Mouse (Mus musculus) induced T-regulatory cell, adult 2 months (primary cell): Measurements from ENCODE around the gene Tmem119.

Experiments
- DNase-seq: peaks from one replicate; pipeline ENCODE4 v3.0.0-alpha.2; 2012; ENCODE audit warnings: low read depth

The Tmem119 gene

DNA sequence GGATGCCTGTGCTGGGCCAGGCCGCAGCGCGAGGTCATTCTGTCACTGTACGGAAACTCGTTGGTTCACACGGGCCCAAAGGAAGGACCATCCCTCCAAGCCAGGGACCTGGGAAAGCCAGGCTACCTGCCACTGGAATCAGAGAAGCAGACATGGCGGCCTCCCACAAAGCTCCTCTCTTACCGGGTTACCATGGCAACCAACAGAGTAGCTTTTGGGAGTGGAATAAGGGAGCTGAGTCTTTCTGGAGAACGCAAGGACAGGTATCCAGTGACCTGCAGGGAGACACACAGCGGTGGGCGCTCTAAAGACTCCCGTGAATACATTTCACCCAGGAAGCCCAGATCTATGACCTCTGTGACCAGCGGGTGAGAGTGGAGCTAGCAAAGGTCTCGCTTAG lies 18.3 kb upstream of the Tmem119 start:
- no peak for DNase-seq

DNA sequence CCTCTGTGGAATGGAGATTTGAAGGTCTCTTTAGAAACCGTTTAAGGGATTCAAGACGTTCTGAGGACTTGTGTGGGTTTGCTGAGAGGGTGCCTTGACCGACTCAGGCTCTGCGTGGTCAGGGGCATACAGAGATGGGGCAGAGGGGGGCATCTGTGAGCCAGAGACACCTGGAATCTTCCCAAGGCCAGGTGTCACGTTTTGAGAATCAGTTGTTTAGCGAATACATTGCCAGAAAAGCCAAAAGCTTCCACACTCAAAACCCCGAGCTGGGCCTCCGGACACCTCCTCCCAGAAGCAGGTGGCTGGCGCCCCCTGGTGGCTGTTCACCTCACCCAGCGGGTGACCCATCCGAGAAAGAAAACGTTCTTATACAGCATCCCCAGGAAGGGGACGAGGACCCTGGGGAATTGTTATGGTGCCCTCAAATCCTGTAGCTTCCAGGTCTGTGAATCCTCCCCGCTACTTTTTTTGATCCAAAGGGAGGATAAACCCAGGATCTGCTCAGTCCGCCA lies 15.4 kb upstream of the Tmem119 start:
- DNase-seq = peak; percentile 91

DNA sequence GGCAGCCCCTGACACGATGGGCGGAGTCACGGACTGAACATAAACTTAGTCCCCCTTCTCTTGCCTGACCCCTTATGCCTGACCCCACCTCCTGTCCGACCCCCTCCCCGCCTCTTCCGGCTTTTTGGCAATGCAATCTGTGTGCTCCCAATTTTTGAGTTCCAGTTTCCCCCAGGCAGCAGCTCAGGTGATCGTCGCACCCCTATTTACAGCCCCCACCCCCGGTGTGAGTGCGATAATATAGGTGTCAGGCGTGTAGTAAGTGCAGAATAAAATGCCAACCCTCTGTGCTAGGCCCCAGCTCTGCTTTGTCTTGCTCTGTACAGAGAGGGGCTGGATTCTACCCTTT lies 14.7 kb upstream of the Tmem119 start:
- DNase-seq = no peak

DNA sequence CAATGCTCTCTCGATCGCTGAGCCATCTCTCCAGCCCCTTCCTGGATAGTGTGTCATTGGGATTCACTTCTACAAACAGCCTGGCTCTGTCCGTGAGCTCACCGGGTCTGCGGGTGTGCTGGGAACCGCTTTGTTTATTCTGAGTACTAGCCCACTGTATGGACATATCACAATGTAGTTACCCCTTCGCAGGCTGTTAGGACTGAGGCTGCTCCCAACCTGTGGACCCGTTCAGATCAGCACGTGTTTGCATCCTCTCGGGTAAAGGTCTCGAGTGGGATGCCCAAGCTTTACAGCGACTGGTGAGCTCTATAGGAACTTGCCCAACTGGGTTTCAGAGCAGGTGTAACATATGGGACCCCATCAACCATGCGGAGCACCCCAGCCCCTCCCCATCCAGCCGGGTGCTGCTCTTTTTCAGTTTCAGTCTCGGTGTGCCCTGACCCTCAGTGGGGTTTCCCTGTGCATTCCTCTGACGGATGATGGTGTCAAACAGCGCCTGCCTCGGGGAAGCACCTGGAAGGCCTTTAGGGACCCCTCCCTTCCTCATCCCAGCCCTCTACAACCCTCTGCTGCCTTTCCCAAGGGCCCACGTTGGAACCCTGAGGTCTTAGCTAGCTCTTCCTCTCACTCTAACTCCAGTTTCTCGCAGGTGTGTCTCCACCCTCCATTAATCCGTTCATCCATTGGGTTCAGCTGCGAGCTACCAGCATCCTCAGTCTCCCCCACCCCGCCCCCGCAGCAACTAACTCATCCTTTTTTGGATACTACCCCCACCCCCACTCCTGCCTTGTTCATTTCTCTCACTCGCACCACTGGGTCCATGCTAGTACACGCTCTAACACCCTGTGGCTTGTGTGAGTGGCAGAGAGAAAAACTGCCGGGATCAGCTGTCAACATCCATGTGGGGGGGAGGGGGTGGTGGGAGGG lies 14.1 kb upstream of the Tmem119 start:
- DNase-seq = peak; percentile 91

DNA sequence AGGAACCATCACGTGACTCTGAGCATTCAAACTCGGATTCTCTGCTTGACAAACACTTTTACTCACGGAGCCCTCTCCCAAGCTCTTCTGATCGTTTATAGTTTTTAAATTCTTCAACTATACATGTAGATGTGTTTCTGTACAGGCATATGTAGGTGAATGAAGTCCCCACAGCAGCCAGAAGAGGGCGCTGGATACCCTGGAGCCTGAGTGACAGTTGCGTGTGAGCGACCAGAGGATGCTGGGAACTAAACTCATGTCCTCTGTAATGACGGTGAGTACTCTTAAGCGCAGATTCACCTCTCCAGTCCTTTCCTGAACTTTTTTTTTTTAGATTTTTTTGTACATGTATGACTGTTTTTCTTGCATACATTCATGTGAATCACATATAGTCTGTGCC lies 13.3 kb upstream of the Tmem119 start:
- DNase-seq = peak; percentile 88

DNA sequence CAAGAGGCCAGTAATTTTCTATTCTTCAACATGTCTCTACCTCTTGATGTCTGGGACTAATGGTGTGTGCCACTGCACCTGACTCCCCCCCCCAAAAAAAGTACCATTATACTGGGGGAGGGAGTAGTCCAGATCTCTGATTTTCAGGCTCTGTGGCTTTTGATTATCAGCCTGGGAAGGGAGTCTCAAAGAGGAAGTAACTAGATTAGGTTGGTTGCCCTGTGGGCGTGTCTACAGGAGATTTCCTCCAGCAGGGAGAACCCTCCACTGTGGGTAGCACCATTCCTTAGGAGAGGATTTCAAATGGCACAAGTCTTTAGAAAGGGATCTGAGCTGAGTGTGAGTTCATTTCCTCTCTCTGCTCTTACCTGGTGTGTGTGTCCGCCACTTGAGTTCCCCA lies 12.3 kb upstream of the Tmem119 start:
- peak; percentile 50 for DNase-seq

DNA sequence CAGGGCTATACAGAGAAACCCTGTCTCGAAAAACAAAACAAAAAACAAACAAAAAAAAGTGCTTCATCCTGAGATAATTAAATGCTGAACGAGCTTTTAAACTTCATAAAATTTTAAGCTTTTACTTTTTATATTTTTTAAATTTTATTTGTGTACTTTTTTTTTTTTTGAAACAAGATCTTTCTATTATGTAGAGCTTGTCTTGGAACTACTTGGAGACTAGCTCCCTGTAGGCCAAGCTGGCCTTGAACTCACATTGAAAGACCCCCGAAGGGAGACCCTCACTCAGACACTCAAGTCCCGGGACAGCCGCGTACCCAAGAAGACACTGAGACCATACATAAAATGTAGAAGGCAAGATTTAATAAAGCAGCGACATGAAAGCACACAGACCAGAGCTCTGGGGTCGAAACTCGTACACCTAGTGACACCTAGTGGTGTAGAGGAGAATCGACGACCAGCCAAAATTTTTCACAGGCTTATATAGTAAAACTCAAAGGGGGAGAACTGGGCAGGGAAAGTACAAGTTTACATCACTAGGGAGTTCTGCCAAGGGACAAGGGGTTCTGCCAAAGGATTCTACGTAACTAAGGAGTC lies 11.6 kb upstream of the Tmem119 start:
- DNase-seq = peak; percentile 59

DNA sequence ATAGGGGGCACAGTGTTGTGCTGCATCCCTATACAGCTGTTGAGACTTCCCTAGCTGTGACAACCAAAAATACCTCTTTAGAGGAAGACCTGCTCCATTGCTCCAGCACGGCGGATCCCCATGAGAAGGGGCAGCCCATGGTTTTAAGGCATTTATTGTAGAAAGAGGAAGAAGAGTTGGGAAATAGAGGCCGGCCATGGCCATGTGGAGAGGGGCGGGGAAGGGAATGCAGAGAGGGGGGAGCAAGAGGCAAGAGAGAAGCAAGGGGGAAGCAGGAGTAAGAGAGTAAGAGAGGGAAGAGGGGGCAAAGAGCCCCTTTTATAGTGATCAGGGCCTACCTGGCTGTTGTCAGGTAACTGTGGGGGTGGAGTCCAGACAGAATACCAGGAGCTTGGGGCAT lies 9.8 kb upstream of the Tmem119 start:
- DNase-seq = no peak

DNA sequence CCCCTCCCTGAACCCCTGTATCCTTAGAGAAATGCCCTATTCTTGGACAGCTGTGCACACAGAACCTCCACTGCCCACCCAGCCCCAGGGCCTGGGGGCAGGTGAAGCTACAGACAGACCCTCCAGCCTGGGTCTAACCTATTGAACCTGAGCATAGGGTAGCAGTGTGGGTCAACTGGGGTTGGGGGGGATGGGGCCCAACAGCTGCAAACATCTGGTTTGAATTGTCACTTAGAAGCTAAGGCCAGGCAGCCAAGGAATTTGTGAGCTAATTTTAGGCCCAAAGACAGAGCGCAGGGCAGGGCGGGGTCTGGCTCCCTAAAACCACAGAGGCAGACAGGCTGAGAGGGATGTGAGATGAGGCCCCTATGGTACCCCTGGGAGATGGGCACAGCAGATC lies 7.9 kb upstream of the Tmem119 start:
- no peak for DNase-seq

DNA sequence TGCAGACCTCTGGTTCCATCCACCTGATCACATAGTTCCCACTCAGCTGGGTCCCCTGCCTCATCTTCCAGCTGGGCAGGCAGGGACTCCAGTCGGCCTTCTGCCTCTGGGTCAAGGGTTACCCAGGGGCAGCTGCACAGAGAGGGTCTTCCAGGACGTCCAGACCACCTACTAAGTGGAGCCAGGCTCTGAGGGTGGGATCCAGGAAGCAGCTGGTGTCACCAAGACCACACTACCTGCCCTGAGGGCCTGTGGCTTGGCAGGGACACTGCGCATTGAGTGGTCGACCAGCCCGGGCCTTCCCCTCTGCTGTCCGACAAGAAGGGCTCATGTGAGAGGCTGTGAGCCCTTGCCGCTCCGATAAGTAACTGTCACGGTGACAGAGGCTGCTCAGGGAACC lies 7.4 kb upstream of the Tmem119 start:
- no peak for DNase-seq

DNA sequence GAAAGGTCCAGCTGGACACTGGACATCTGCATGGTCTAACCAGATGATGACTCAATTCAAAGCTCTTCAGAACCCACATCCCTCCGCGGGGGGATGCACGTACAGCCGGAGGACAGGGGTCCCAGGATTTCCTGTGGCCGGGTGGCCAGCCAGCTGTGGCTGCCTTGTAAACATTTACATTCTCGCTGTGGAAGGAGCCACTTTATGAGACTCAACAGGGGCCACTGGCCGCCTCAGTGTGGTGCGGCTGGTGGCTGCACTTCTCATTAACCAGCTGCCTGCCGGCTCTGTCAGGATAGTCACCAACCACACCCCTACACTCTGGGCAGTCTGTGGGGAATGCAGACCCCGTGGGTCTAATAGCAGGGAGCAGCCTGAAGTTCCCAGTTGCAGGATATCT lies 6.1 kb upstream of the Tmem119 start:
- no peak for DNase-seq

DNA sequence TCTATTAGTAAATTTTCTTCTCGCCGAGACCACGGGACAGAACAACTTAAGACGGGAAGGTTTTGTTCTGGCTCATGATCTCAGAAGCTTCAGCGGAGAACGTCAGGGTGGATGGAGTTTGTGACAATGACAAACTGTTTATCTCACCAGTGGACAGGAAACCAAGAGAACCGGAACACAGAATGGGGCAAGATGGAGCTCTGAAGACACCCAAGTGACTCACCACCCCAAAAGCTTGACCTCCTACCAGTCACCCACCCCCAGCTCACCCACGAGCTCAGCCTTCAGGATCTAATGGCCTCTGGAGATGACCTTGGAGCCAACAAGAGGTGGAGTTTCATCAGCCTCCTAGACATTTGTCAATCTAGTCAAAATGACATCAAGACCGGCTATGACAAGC lies 5.0 kb upstream of the Tmem119 start:
- DNase-seq = no peak

DNA sequence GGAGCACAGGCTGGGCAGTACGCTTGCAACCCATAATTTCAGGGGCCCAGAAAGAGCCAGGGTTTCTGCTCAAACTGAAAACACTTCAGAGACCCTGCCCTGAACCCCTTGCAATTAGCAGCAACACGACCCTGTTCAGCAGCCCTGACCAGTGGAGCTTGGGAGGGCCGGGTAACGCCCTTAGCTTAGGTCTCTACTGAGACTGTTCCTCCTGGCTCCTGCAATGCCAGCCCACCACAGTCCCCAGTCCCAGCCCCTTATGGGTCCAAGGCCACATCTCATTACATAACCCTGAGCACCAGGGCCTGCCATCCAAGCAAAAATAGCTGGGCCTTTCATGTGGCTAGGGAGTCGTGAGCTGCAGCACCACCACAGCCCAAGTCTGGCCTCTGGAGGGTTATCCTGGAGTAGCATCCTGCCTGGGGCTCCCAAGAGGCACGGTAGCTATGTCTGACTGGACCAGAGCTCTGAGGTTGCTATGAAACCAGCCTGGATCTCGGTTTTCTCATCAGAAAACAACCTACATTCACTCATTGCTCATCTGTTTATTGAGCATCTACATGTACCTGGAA lies 4.2 kb upstream of the Tmem119 start:
- DNase-seq = no peak

DNA sequence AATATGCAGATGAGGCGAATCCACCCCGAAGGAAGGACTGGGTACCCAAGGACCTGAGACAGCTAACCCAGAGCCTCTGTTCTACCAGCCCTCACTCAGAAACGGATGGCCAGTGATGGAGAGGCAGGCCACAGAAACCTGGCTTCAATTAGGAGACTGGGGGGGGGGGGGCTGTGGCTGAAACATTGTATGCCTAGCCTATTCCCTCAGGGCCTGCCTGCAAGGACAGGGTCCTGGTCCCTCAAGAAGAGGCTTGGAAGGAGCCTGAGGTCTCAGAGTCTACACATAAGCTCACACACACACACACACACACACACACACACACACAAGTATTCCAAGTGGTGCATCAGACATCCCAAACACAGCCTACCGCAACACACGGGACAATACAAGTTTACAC lies 625 bp downstream of the Tmem119 start:
- no peak for DNase-seq

DNA sequence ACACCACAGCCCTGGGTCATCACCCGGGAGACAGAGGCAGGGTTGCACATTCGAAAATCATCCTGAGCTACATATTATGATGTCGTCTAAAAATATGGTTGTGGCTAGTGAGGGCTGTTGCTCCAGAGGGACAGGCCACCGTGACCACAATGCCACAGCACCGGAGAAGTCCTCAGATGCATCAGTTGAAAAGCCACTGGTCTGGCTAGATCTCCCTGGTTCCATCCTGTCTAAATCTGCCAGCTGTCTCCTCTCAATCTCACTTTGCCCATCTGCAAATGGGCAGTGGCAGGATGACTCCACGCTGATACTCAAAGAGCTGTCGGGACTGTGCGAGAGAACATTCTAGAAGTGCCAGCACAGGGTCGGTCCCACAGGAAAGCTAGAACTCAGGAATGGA lies 1.8 kb downstream of the Tmem119 start:
- no peak for DNase-seq

DNA sequence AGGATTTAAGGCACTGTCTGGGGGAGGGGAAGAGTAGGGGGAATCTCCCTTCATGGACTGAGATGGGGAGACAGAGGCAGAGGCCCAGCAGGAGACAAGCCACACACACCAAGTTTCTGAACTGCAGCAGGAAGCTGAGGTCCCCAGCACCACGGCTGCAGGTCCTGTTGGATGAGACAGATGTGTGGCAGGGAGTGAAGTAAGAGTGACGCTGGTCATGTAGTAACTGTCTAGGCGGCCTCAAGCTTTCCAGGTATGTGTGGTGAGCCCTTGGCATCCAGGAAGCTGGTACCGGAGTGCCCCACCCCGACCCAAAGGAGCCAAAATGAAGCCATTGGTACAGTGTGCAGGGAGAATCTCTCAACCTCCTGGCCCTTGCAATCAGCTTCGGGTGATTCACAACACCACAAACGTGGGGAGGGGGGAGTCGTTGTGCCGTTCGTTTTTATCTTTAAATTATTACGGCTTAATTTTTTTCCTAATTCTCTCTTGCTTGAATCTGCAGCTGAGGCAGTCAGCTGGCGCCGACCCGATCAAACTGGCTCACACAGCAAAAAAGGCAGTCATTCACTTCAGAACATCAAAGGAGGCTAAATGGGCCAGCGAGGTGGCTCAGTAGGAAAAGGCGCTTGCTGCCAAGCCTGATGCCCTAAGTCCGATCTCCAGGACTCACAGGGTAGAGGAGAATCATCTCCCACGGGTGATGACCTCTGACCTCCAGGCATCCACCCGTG lies 3.0 kb downstream of the Tmem119 start:
- DNase-seq = no peak

DNA sequence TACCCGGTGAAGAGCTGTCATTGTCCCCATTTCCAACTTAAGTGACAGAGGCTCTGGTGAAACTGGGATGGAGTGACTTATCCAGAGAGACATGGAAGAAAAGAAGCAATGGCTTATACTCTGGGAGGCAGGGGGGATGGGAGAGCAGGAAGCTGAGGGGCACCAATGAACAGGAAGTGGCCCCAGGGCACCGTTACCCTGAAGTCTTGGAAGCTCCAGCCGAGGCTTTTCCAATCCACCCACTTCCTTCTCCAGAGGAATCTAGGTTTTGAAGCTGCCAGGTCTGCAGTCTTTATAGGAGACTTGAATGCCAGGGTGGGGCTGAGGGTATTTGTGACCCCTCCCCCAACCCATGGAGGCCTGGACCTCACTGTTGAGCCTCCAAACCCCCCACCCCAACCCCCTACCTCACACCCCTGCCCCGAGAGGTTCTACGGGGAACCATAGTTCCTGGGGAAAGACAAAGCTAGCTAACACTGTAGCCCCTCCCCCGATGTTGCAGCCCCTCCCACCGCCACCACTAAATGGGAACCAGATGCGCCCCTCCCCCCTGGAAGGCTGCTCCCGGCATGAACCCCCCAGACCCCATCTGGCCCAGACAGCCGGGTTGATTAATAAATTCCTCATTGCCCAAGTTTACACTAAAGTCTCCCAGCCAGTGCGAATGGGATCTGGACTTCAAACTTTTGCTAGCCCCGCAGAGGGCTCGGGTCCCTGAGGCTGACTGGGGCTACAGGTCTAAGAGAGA lies 3.7 kb downstream of the Tmem119 start:
- DNase-seq = no peak

DNA sequence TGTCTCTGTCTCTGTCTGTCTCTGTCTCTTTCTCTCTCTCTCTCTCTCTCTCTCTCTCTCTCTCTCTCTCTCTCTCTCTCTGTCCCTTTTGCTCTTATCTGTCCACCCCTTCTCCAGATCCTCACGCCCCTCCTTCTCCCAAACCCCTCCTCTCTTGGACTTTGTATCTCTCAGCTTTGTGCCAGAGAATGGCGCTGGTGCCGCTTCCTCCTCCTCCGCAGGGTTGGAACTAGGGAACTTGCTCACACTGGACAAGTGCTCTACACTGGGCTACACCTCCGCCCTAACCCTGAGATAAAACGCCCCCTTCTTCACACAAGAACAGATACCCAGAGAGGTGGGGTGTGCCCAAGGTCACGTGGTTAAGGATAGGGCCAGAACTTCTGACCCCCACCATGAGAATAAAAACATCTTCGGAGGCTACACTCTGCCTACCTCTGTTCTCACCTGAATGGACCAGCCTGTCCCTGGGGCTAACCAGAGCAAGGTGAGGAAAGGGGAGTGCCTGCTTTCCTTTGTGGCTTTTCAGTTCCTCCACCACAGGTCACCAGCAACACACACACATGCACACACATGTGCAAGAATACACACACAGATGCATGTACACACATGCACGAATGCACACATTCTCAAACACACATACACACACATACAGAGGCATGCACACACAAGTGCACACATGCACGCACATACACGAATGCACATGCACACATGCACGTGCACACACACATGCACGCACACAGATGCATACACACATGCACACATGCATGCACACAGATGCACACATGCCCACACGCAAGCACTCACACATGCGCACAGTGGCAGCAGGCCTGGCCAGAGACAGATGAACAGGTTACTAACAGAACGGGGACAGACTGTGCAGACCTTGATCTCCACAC lies 8.9 kb downstream of the Tmem119 start:
- DNase-seq = no peak

DNA sequence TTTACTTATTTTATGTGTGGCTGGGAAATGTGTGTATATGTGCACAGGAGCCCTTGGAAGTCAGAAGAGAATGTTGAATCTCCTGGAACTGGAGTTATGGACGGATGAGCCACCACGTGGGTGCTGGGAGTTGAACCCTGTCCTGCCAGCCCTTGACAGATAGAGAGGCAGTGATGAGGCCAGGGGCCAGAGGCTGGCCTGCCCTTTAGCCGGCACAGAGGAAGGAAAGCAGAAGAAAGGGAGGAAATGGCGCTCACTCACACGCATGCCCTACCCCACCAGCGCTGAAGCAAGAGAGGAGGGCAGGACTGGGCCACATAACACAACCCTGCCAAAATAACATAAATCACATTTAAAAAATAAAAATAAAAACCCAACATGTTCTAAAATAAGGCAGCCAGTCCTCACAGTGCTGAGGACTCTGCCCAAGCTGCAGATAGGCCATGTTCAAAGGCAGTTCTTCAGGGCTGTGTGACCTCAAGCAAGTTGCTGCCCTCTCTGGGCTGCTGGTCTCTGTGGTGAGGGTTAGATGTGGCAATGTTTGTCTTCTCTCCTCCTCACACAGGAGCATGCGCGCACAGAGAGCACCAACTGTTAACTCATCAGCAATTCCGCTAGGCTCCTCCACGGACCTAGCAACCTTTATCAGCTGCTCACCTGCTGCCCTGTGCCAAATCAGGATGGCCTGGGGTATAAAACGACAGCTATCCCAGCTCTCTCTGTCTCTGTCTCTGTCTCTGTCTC lies 9.7 kb downstream of the Tmem119 start:
- DNase-seq = no peak
